Mouse (Mus musculus): ENCODE data around the gene Xpnpep1. TPM values are rescaled to one million over a fixed set of nuclear protein-coding genes. Genes with fewer than 3 reads are reported as not detected.

The Xpnpep1 gene
- total RNA-seq, 1 experiment: 190 TPM

GRCm38 (mm10) chr19:53064292-53064971 lies 24.4 kb upstream of the Xpnpep1 start:
- TF ChIP-seq ZNF384 (IDR thresholded peaks at IDR 0.05; ENCODE audit: low read depth, low read length) (no peak), MAFK (IDR thresholded peaks at IDR 0.05; ENCODE audit: insufficient read depth, low read depth, low read length) (no peak), ZC3H11A (IDR thresholded peaks at IDR 0.05; ENCODE audit: borderline replicate concordance, low read depth, low read length) (no peak), HCFC1 (IDR thresholded peaks at IDR 0.05; ENCODE audit: borderline replicate concordance, insufficient read depth, low read length) (no peak), CHD2 (IDR thresholded peaks at IDR 0.05; ENCODE audit: low read depth, low read length) (no peak)
- H3K4me1 ChIP-seq (ENCODE audit: control insufficient read depth in 2 of 2, insufficient read depth in 2 of 2, low read length in 2 of 2, poor library complexity in 1 of 2): peaks cover 3 to 15% of the 10 kb centered on the region in 2 experiments; a peak in 2 of 4 replicates
- H3K9me3 ChIP-seq (ENCODE audit: control insufficient read depth, insufficient read depth, low read depth, low read length): no peaks in the 10 kb centered on the region
- no peaks in the 10 kb centered on the region for H3K36me3 ChIP-seq (ENCODE audit: control insufficient read depth, insufficient read depth, low read length, poor library complexity, severe bottlenecking)
- no peak overlapping the region for H3K27ac ChIP-seq (ENCODE audit: insufficient read depth, low read depth, low read length, poor library complexity, severe bottlenecking)
- DNase-seq (ENCODE audit: low read depth, low spot score): no peak
- no peak overlapping the region for H3K4me3 ChIP-seq (ENCODE audit: insufficient read depth in 1 of 2, low read depth in 1 of 2, low read length in 2 of 2, poor library complexity in 1 of 2, severe bottlenecking in 1 of 2)
- no peak overlapping the region for H3K9ac ChIP-seq (ENCODE audit: insufficient read depth, low read depth, low read length, poor library complexity, severe bottlenecking)
- in situ Hi-C loops (cut with MboI; ENCODE audit: low sequenced_read_pairs in 2 of 2, unreplicated experiment in 2 of 2): no loop called here

DNA sequence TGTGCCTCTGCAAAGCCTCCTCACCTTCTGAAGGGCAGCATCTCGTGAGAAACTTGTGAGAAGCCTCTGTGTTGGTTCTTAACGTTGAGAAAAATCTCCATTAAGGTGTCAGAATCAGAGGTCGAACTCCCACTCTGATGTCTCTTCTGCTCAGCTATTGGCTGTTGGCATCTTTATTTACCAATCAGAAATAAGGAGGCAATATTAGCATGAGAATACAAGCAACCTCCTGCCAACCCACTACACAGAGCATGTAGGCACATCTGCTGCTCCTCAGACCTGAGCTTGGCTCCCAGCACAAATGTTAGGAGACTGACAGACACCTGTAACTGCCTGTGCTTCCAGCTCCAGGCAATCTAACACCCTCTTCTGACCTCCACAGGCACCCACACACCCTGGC lies 22.0 kb upstream of the Xpnpep1 start:
- Histone ChIP-seq H3K9ac (ENCODE audit: insufficient read depth, low read depth, low read length, poor library complexity, severe bottlenecking) (no peak overlapping the region), H3K4me3 (ENCODE audit: insufficient read depth in 1 of 2, low read depth in 1 of 2, low read length in 2 of 2, poor library complexity in 1 of 2, severe bottlenecking in 1 of 2) (no peak overlapping the region), H3K4me1 (ENCODE audit: control insufficient read depth in 2 of 2, insufficient read depth in 2 of 2, low read length in 2 of 2, poor library complexity in 1 of 2) (peaks cover 4 to 17% of the 10 kb centered on the region in 2 experiments; a peak in 2 of 4 replicates), H3K9me3 (ENCODE audit: control insufficient read depth, insufficient read depth, low read depth, low read length) (no peaks in the 10 kb centered on the region), H3K27ac (ENCODE audit: insufficient read depth, low read depth, low read length, poor library complexity, severe bottlenecking) (no peak overlapping the region), H3K36me3 (ENCODE audit: control insufficient read depth, insufficient read depth, low read length, poor library complexity, severe bottlenecking) (no peaks in the 10 kb centered on the region)
- TF ChIP-seq MAFK (IDR thresholded peaks at IDR 0.05; ENCODE audit: insufficient read depth, low read depth, low read length) (no peak), ZC3H11A (IDR thresholded peaks at IDR 0.05; ENCODE audit: borderline replicate concordance, low read depth, low read length) (no peak), CHD2 (IDR thresholded peaks at IDR 0.05; ENCODE audit: low read depth, low read length) (no peak), ZNF384 (IDR thresholded peaks at IDR 0.05; ENCODE audit: low read depth, low read length) (no peak), HCFC1 (IDR thresholded peaks at IDR 0.05; ENCODE audit: borderline replicate concordance, insufficient read depth, low read length) (no peak)
- in situ Hi-C loops (cut with MboI; ENCODE audit: low sequenced_read_pairs in 2 of 2, unreplicated experiment in 2 of 2): no loop called here
- no peak for DNase-seq (ENCODE audit: low read depth, low spot score)

GRCm38 (mm10) chr19:53059344-53060111 lies 19.5 kb upstream of the Xpnpep1 start:
- H3K27ac ChIP-seq (ENCODE audit: insufficient read depth, low read depth, low read length, poor library complexity, severe bottlenecking): peak overlapping the region; percentile 97; the same call in 1 of the 2 replicates
- H3K9ac ChIP-seq (ENCODE audit: insufficient read depth, low read depth, low read length, poor library complexity, severe bottlenecking): no peak overlapping the region; the same call in 1 of the 2 replicates
- H3K4me1 ChIP-seq (ENCODE audit: control insufficient read depth in 2 of 2, insufficient read depth in 2 of 2, low read length in 2 of 2, poor library complexity in 1 of 2): peaks cover 2 to 9% of the 10 kb centered on the region in 2 experiments; a peak in 2 of 4 replicates
- H3K4me3 ChIP-seq (ENCODE audit: insufficient read depth in 1 of 2, low read depth in 1 of 2, low read length in 2 of 2, poor library complexity in 1 of 2, severe bottlenecking in 1 of 2): no peak overlapping the region
- no peak for DNase-seq (ENCODE audit: low read depth, low spot score)
- in situ Hi-C loops (cut with MboI; ENCODE audit: low sequenced_read_pairs in 2 of 2, unreplicated experiment in 2 of 2): no loop called here
- no peaks in the 10 kb centered on the region for H3K9me3 ChIP-seq (ENCODE audit: control insufficient read depth, insufficient read depth, low read depth, low read length)
- no peak for TF ChIP-seq HCFC1 (IDR thresholded peaks at IDR 0.05; ENCODE audit: borderline replicate concordance, insufficient read depth, low read length)
- TF ChIP-seq ZNF384 (IDR thresholded peaks at IDR 0.05; ENCODE audit: low read depth, low read length): no peak
- no peak for TF ChIP-seq ZC3H11A (IDR thresholded peaks at IDR 0.05; ENCODE audit: borderline replicate concordance, low read depth, low read length)
- TF ChIP-seq MAFK (IDR thresholded peaks at IDR 0.05; ENCODE audit: insufficient read depth, low read depth, low read length): no peak
- TF ChIP-seq CHD2 (IDR thresholded peaks at IDR 0.05; ENCODE audit: low read depth, low read length): no peak
- no peaks in the 10 kb centered on the region for H3K36me3 ChIP-seq (ENCODE audit: control insufficient read depth, insufficient read depth, low read length, poor library complexity, severe bottlenecking)

DNA sequence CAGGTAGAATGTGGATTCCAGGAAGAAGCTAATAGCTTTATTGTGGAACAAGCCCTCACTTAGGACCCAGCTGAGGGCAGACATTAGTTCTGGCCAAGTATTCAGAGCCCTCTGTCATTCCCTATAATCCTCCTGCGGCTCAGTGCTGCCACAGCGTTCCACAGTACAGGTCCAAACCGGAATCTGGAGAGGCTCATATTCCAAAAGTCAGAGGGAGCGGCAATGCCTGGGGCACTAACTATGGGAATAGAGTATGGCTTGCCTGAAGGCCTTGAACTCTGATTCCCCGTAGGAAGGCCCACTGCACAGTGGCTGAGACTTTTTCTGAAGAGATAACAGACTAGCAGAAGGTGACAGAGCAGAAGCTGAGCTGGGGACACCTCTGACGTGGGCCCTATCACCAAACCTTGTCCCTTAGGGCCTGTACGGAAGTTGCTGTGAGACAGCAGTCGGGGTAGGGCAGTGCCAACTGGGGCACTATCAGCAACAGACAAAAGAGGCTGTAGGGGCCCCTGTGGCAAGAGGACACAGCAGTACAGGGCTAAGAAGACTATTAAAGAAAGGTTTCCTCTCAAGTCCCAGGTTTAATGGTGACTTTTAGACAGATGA lies 18.8 kb upstream of the Xpnpep1 start:
- in situ Hi-C loops (cut with MboI; ENCODE audit: low sequenced_read_pairs in 2 of 2, unreplicated experiment in 2 of 2): no loop called here
- Histone ChIP-seq H3K4me3 (ENCODE audit: insufficient read depth in 1 of 2, low read depth in 1 of 2, low read length in 2 of 2, poor library complexity in 1 of 2, severe bottlenecking in 1 of 2) (no peak overlapping the region), H3K27ac (ENCODE audit: insufficient read depth, low read depth, low read length, poor library complexity, severe bottlenecking) (peak overlapping the region; percentile 97), H3K9ac (ENCODE audit: insufficient read depth, low read depth, low read length, poor library complexity, severe bottlenecking) (peak overlapping the region; percentile 4; the same call in 1 of the 2 replicates), H3K36me3 (ENCODE audit: control insufficient read depth, insufficient read depth, low read length, poor library complexity, severe bottlenecking) (no peaks in the 10 kb centered on the region), H3K4me1 (ENCODE audit: control insufficient read depth in 2 of 2, insufficient read depth in 2 of 2, low read length in 2 of 2, poor library complexity in 1 of 2) (peaks cover 2 to 7% of the 10 kb centered on the region in 2 experiments; a peak in 1 of 4 replicates), H3K9me3 (ENCODE audit: control insufficient read depth, insufficient read depth, low read depth, low read length) (no peaks in the 10 kb centered on the region)
- TF ChIP-seq CHD2 (IDR thresholded peaks at IDR 0.05; ENCODE audit: low read depth, low read length): peak; percentile 57; the same call in 1 of the 2 replicates
- TF ChIP-seq MAFK (IDR thresholded peaks at IDR 0.05; ENCODE audit: insufficient read depth, low read depth, low read length): no peak
- TF ChIP-seq ZNF384 (IDR thresholded peaks at IDR 0.05; ENCODE audit: low read depth, low read length): no peak
- TF ChIP-seq HCFC1 (IDR thresholded peaks at IDR 0.05; ENCODE audit: borderline replicate concordance, insufficient read depth, low read length): no peak
- TF ChIP-seq ZC3H11A (IDR thresholded peaks at IDR 0.05; ENCODE audit: borderline replicate concordance, low read depth, low read length): no peak
- DNase-seq (ENCODE audit: low read depth, low spot score): peak; percentile 80

Measured in ES-E14 (cell line).